Mouse (Mus musculus): ENCODE data around the gene Rnls.

DNA sequence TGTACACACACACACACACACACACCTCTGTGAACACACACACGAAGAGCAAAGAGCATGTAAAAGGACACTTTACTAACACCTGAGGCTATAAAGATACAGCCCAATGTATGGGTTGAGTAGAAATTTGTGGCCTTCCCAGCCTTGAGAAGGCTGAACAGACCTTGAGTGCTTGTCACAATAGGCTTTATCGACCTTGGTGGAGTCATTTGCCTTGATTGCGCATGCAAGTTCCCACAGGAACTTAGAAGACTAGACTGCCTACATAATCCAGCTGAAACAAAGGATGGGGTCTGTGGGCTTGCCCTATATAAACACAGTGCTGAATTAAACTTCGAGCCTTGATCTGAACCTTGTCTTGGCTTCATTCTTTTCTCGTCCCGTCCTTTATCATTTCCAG is 288.2 kb downstream of the Rnls start:
- TF ChIP-seq CTCF (IDR thresholded peaks at IDR 0.05) (no peak), POLR2A (IDR thresholded peaks at IDR 0.05; ENCODE audit: insufficient read depth, low read depth, low read length) (no peak), EP300 (IDR thresholded peaks at IDR 0.05; ENCODE audit: insufficient read depth, low read depth, low read length) (no peak)

All from heart, adult 2 months (tissue).